In the genomic region with DNA sequence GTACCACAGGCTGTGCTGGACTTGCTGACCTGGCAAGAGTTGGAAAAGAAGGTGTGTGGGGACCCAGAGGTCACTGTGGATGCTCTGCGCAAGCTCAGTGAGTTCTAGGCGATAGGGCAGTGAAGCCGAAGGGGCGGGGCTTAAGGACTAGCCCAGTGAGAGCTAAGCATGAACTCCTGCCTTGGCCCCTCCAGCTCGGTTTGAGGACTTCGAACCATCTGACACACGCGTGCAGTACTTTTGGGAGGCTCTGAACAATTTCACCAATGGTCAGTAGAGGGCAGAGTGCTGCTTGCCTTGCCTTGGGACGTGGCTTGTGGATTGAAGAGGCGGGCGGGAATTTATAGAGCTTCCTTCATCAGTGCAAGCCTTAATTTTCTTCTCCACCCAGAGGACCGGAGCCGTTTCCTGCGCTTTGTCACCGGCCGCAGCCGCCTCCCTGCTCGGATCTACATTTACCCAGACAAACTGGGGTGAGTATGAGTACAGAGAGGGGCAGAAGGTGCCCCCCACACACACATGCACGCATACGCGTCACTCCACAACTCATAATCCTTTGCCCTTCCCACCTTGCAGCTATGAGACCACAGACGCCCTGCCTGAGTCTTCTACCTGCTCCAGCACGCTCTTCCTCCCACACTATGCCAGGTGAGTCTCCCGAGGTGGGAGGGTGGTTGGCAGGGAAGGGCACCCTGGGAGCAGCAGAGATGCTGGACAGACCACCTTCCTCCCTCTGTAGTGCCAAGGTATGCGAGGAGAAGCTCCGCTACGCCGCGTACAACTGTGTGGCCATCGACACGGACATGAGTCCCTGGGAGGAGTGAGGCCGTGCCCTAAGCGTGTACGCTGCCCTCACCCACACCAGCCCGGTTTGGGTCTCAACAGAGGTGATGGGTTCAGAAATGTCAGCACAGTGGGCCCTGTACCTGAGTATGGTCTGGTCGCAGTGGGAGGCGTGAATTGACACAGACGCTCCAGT, we compare ENCODE assay signal across 9 mouse cellular contexts. TPM values are rescaled to one million over a fixed set of nuclear protein-coding genes. Genes with fewer than 3 reads are reported as not detected.
DNase-seq lines count a peak whose midpoint lies in the region; ATAC-seq lines count a peak whose summit lies in the region.
"Had no signal": no experiment of that assay in that cellular context is flagged by ENCODE, and none has a peak within 500 bp of the region (broad histone marks: within the 10 kb centered on the region; RNA-seq: fewer than 3 reads in every experiment).

No protein-coding gene starts in this region.

- no peak overlapping the region for H3K4me2 ChIP-seq in liver, embryonic 12.5 days

- H3K9ac ChIP-seq in liver, embryonic 12.5 days: no peak overlapping the region

- H3K27ac ChIP-seq in liver, embryonic 12.5 days: no peak overlapping the region

- H3K4me1 ChIP-seq in liver, embryonic 12.5 days: peaks cover 15% of the 10 kb centered on the region

- no peaks in the 10 kb centered on the region for H3K9me3 ChIP-seq in liver, embryonic 12.5 days (replicated peaks)

- H3K36me3 ChIP-seq in liver, embryonic 12.5 days: peaks cover 67% of the 10 kb centered on the region

- 62% methylated on average over 38 of the region's 38 CpGs for WGBS in liver, embryonic 12.5 days (ENCODE audit: insufficient replicate concordance)

- peak; percentile 48 to 51 for DNase-seq in B cell, adult 2 months
- DNase-seq in adrenal gland, adult 2 months: peak; percentile 65
- peak; percentile 84 for DNase-seq in embryo, embryonic 11 days
- DNase-seq in heart, adult 9 months (ENCODE audit: low spot score in 2 of 2): peak; percentile 50 to 74
- DNase-seq in kidney, adult 9 months: peak; percentile 93
- peak; percentile 61 for DNase-seq in naive thymus-derived CD4-positive, alpha-beta T cell, adult 2 months (ENCODE audit: low read depth)
- peak; percentile 74 for DNase-seq in testis, postnatal 10 days (ENCODE audit: low spot score)

- no peak overlapping the region for H3K4me3 ChIP-seq in liver, embryonic 12.5 days
- H3K4me3 ChIP-seq: erythroblast, embryonic 14.5 days had no signal

- peak; percentile 64 for ATAC-seq in liver, embryonic 12.5 days

- peaks cover 9% of the 10 kb centered on the region; the same call in 1 of the 2 replicates for H3K27me3 ChIP-seq in liver, embryonic 12.5 days (replicated peaks)

RNA-seq across cellular contexts. Expression of a gene that starts 7.7 kb away (rescaled TPM):
- total RNA-seq in adrenal gland, adult 2 months (2021): 10 to 100 TPM; 28.4 to 29.5 TPM
- polyA plus RNA-seq in adrenal gland, adult 2 months (2012; rRNA removed): 96.5 and 96.9 TPM in 2 replicates
- 11.8 TPM in 2 replicates for polyA plus RNA-seq in liver, embryonic 12.5 days (2016; fragmentation: Nextera tagmentation; extraction: Ambion mirVana)

RNA-seq across cellular contexts. Expression of a gene that starts 8.6 kb away (rescaled TPM):
- total RNA-seq in adrenal gland, adult 2 months (2021): 100 to 1,000 TPM; 103 to 105 TPM
- polyA plus RNA-seq in adrenal gland, adult 2 months (2012; rRNA removed): 48.1 and 52.7 TPM in 2 replicates
- polyA plus RNA-seq in liver, embryonic 12.5 days (2016; fragmentation: Nextera tagmentation; extraction: Ambion mirVana): 547 and 565 TPM in 2 replicates

RNA-seq across cellular contexts. Expression of a gene that starts 16.4 kb away (rescaled TPM):
- total RNA-seq in adrenal gland, adult 2 months (2021): 10 to 100 TPM; 30.3 to 33.0 TPM
- polyA plus RNA-seq in adrenal gland, adult 2 months (2012; rRNA removed): 2.0 and 2.1 TPM in 2 replicates
- 55.2 and 55.3 TPM in 2 replicates for polyA plus RNA-seq in liver, embryonic 12.5 days (2016; fragmentation: Nextera tagmentation; extraction: Ambion mirVana)

Comparison
In these comparisons a context has a peak if more than half of its experiments do, and no peak if none do; other contexts are left out.
1. RNA of a gene that starts 8.6 kb away (polyA plus RNA-seq): 547 to 565 TPM in liver, embryonic 12.5 days; 48.1 to 52.7 TPM in adrenal gland, adult 2 months; every median in the first group is over 10 times any median in the second.
2. RNA of a gene that starts 16.4 kb away (polyA plus RNA-seq): 55.2 to 55.3 TPM in liver, embryonic 12.5 days; 2.0 to 2.1 TPM in adrenal gland, adult 2 months; every median in the first group is over 10 times any median in the second.
3. Peak in every context shown above with its lines, with median percentiles within 50 percentile points of each other: DNase-seq.